Mouse (Mus musculus) hindbrain, postnatal 0 days (tissue): ENCODE measurements around the gene Creb3. TPM values are rescaled to one million over a fixed set of nuclear protein-coding genes. Genes with fewer than 3 reads are reported as not detected.

Experiments
- ATAC-seq: fragments of 200-750 bp; cut with Nextera tagmentation; 2 replicates; pipeline ENCODE4 v1.8.0; 2017; ENCODE audit warnings: mild to moderate bottlenecking, moderate TSS enrichment, moderate library complexity
- DNase-seq: peaks from one replicate; pipeline ENCODE4 v3.0.0-alpha.2; 2015; ENCODE audit warnings: low spot score
- H3K27ac ChIP-seq: fragments of 300-500 bp; sonication (generic); 2 replicates; pipeline ENCODE4 v1.5.1; 2014; ENCODE audit warnings: mild to moderate bottlenecking
- H3K27me3 ChIP-seq: fragments of 300-500 bp; sonication (generic); 2 replicates; pipeline ENCODE4 v1.6.1; 2014; ENCODE audit warnings: low read length, mixed read lengths; ENCODE audit not compliant: insufficient read depth
- H3K36me3 ChIP-seq: fragments of 300-500 bp; sonication (generic); 2 replicates; pipeline ENCODE4 v1.6.1; 2014; ENCODE audit warnings: low read length, mixed read lengths; ENCODE audit not compliant: insufficient read depth
- H3K4me1 ChIP-seq: fragments of 300-500 bp; sonication (generic); 2 replicates; pipeline ENCODE4 v1.6.1; 2014; ENCODE audit warnings: antibody characterized with exemption, low read length, mixed read lengths; ENCODE audit not compliant: insufficient read depth
- H3K4me2 ChIP-seq: fragments of 300-500 bp; sonication (generic); 2 replicates; pipeline ENCODE4 v1.6.1; 2014; ENCODE audit warnings: low read depth, mild to moderate bottlenecking, low read length, moderate library complexity, mixed read lengths
- H3K4me3 ChIP-seq: fragments of 300-500 bp; sonication (generic); 2 replicates; pipeline ENCODE4 v1.5.1; 2014; ENCODE audit warnings: low read length
- H3K9ac ChIP-seq: fragments of 300-500 bp; sonication (generic); replicated peaks from 2 replicates; pipeline ENCODE4 v1.6.1; 2014; ENCODE audit warnings: mild to moderate bottlenecking, low read length, moderate library complexity, mixed read lengths
- H3K9me3 ChIP-seq: fragments of 300-500 bp; sonication (generic); 2 replicates; pipeline ENCODE4 v1.6.1; 2016; ENCODE audit warnings: low read length, mixed read lengths
- CTCF ChIP-seq: IDR thresholded peaks from 2 replicates; pipeline ENCODE4 v1.5.1; 2016; ENCODE audit warnings: antibody characterized with exemption, control low read depth, low read depth
- WGBS: fragments of 180-500 bp; shearing (Covaris S2); extraction: QIAGEN DNeasy Blood & Tissue Kit; methylation state at CpG from one replicate; pipeline ENCODE4 v1.1.7; 2014; 5-methylcytosine and 5-hydroxymethylcytosine counted together
- polyA plus RNA-seq: library from polyadenylated mRNA; unstranded; fragments of >200 nt; fragmentation: Nextera tagmentation; extraction: Ambion mirVana; gene quantifications from 2 replicates; pipeline ENCODE4 v1.2.1, GENCODE M21; 2015
- total RNA-seq: library from RNA; depleted of rRNA; stranded (reverse); fragments of >200 nt; gene quantifications from 2 replicates; pipeline ENCODE4 v1.2.3, GENCODE M21; 2014

The Creb3 gene
- total and polyA plus RNA-seq, 2 experiments from 2014 or later = 75.9 to 82.8 TPM

DNA sequence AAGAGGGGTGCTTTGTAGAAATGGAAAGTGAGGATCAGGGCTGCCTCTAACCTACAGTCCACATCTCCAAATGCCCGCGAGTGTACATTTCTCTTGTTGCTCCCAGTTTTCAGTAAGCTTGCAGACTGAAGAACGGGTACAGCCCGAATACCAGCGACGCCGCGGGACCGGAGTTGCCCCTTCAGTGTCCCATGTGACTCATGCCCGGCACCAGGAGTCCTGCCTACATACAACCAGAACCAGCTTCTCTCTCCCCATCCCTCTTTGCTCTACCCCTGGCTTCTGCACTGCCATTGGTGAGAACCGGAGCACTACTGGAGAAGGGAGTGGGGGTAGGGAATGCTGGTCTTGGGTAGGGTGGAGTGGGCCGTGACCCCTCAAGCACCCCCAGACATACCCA is 19.2 kb downstream of the Creb3 start:
- no peaks in the 10 kb centered on the region for H3K9me3 ChIP-seq
- no peak overlapping the region for H3K9ac ChIP-seq
- ATAC-seq (no peak), DNase-seq (no peak)
- no peaks in the 10 kb centered on the region for H3K27me3 ChIP-seq
- WGBS = 93% methylated on average over 12 of the region's 12 CpGs
- H3K4me2 ChIP-seq = no peak overlapping the region
- peaks cover 44% of the 10 kb centered on the region for H3K36me3 ChIP-seq
- no peak overlapping the region for H3K27ac ChIP-seq
- no peak overlapping the region for H3K4me3 ChIP-seq
- H3K4me1 ChIP-seq = peaks cover 11% of the 10 kb centered on the region
- no peak for TF ChIP-seq CTCF

GRCm38 (mm10) chr4:43582241-43582640 is 20.1 kb downstream of the Creb3 start:
- no peak for TF ChIP-seq CTCF
- ATAC-seq (no peak), DNase-seq (no peak)
- Histone ChIP-seq H3K4me1 (peaks cover 4% of the 10 kb centered on the region), H3K4me2 (no peak overlapping the region), H3K9ac (no peak overlapping the region), H3K27me3 (no peaks in the 10 kb centered on the region), H3K9me3 (no peaks in the 10 kb centered on the region), H3K36me3 (peaks cover 44% of the 10 kb centered on the region), H3K4me3 (no peak overlapping the region), H3K27ac (no peak overlapping the region)
- WGBS = 91% methylated on average over 5 of the region's 5 CpGs

DNA sequence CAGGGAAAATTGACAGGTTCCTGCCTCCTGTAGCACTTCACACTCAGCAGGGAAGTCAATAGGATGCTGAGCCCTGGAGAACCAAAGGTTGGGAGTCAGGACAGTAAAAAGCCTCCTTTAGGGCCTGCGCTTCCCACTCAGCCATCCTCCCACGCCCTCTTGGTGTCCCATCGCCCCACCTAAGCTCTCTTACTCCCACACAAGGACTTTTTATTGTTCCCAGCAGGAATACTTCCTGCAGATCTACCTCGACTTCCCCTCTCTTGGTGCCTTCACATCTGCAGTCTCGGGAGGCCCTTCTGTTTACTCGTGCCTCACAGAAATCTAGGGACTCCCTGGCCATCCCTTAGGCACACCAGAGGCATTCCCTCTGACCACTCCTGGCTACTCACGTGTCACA is 21.3 kb downstream of the Creb3 start:
- H3K4me3 ChIP-seq = no peak overlapping the region
- no peaks in the 10 kb centered on the region for H3K27me3 ChIP-seq
- H3K9me3 ChIP-seq = no peaks in the 10 kb centered on the region
- DNase-seq (no peak), ATAC-seq (no peak)
- TF ChIP-seq CTCF = no peak
- no peak overlapping the region for H3K4me2 ChIP-seq
- H3K4me1 ChIP-seq = peaks cover 4% of the 10 kb centered on the region
- 79% methylated on average over 7 of the region's 7 CpGs for WGBS
- no peak overlapping the region for H3K9ac ChIP-seq
- peaks cover 44% of the 10 kb centered on the region for H3K36me3 ChIP-seq
- no peak overlapping the region for H3K27ac ChIP-seq

- Histone ChIP-seq H3K4me1 (peaks cover 2% of the 10 kb centered on the region), H3K4me3 (no peak within 1 kb of the TSS), H3K27me3 (no peaks in the 10 kb centered on the region), H3K36me3 (peaks cover 44% of the 10 kb centered on the region), H3K9me3 (no peaks in the 10 kb centered on the region), H3K9ac (no peak within 1 kb of the TSS), H3K27ac (no peak within 1 kb of the TSS), H3K4me2 (no peak within 1 kb of the TSS)
- no peak for ATAC-seq
- TF ChIP-seq CTCF = no peak
- DNase-seq = no peak
- 66% methylated on average over 12 of the region's 12 CpGs for WGBS
Observed at GRCm38 (mm10) chr4:43584444-43585416, 22.6 kb downstream of the Creb3 start, which contains the start of gene Msmp. Msmp (minus strand) TSS chr4:43584494.

- no peak for ATAC-seq
- no peak overlapping the region for H3K27ac ChIP-seq
- H3K4me1 ChIP-seq = no peaks in the 10 kb centered on the region
- no peak overlapping the region for H3K9ac ChIP-seq
- no peaks in the 10 kb centered on the region for H3K27me3 ChIP-seq
- no peak overlapping the region for H3K4me3 ChIP-seq
- no peaks in the 10 kb centered on the region for H3K9me3 ChIP-seq
- no peak for TF ChIP-seq CTCF
- WGBS = 46% methylated on average over 10 of the region's 10 CpGs
- no peak for DNase-seq
- no peak overlapping the region for H3K4me2 ChIP-seq
- H3K36me3 ChIP-seq = peaks cover 40% of the 10 kb centered on the region
Observed at GRCm38 (mm10) chr4:43585682-43586081, 23.6 kb downstream of the Creb3 start.

GRCm38 (mm10) chr4:43586411-43586810 is 24.3 kb downstream of the Creb3 start:
- H3K27me3 ChIP-seq = no peaks in the 10 kb centered on the region
- DNase-seq (no peak), ATAC-seq (no peak)
- H3K4me1 ChIP-seq = no peaks in the 10 kb centered on the region
- H3K4me2 ChIP-seq = no peak overlapping the region
- no peak overlapping the region for H3K9ac ChIP-seq
- no peak for TF ChIP-seq CTCF
- H3K4me3 ChIP-seq = no peak overlapping the region
- H3K27ac ChIP-seq = no peak overlapping the region
- WGBS = 84% methylated on average over 8 of the region's 8 CpGs
- no peaks in the 10 kb centered on the region for H3K9me3 ChIP-seq
- H3K36me3 ChIP-seq = peaks cover 33% of the 10 kb centered on the region

DNA sequence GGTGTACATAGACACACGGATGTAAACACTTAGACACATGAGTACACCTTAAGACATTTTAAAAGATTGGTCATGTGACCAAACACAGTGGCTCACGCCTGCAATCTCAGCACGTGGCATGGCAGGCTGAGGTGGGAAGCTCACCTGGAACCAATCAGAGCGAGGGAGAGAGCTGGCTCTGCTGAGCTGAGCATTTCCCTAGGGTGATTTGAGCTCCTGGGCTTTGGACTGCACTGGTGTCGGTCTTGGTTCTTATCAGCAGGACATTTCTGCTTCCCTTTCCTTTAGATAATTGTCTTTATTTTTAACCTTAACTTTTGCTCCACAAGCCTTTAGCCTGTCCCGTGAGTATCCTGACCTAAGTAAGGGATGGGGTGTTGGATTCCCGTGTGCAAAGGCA is 25.5 kb downstream of the Creb3 start:
- peaks cover 21% of the 10 kb centered on the region for H3K36me3 ChIP-seq
- H3K27me3 ChIP-seq = no peaks in the 10 kb centered on the region
- no peak overlapping the region for H3K27ac ChIP-seq
- no peak overlapping the region for H3K4me3 ChIP-seq
- H3K4me2 ChIP-seq = no peak overlapping the region
- no peak for ATAC-seq
- H3K4me1 ChIP-seq = no peaks in the 10 kb centered on the region
- H3K9ac ChIP-seq = no peak overlapping the region
- no peaks in the 10 kb centered on the region for H3K9me3 ChIP-seq
- no peak for DNase-seq
- TF ChIP-seq CTCF = no peak
- 62% methylated on average over 7 of the region's 7 CpGs for WGBS
